Mouse (Mus musculus): ENCODE results near the gene Rin3. TPM values are rescaled to one million over a fixed set of nuclear protein-coding genes. Genes with fewer than 3 reads are reported as not detected.

Rin3 gene
- polyA plus RNA-seq, 1 experiment from 2014 or later: 2.0 TPM

DNA sequence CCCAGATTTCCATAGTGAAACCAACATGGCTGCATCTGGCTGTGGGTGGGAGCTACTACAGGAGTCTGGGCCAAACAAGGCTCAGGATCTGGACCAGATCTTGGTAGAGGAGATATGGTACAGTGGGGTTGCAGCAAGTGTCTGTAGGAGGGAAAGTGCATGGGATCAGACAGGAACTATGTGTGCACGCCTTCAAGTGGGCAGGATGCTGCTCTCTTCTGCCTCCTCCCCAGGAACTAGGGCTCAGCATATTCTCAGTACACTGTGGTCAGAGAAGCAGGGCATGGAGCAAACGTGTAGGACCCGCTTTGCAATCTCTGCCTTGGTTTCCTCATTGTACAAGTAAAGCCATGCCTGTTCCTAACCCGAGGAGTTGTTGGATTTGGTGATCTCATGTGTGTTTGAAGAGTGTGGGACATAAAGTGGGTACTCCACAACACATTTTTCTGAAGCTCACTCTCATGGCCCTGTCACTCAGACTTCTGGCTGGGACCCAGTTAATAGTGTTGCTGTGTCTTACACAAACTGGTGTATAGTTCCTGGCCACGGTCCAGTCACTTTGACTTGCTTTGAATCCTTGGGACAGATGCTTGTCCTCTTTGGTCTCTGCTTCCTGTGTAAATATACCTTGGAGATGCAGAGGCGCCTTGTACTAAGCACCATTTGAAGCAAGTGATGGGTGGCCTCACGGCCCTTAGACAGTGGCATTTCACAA is 9.8 kb downstream of the Rin3 start:
- Histone ChIP-seq H3K9ac (no peak overlapping the region), H3K4me3 (no peak overlapping the region), H3K36me3 (ENCODE audit: poor library complexity, severe bottlenecking) (no peaks in the 10 kb centered on the region), H3K4me1 (no peaks in the 10 kb centered on the region), H3K4me2 (no peak overlapping the region), H3K9me3 (replicated peaks) (no peaks in the 10 kb centered on the region), H3K27ac (no peak overlapping the region), H3K27me3 (no peaks in the 10 kb centered on the region)
- ATAC-seq: no peak
- 76% methylated on average over 7 of the region's 7 CpGs for WGBS

DNA sequence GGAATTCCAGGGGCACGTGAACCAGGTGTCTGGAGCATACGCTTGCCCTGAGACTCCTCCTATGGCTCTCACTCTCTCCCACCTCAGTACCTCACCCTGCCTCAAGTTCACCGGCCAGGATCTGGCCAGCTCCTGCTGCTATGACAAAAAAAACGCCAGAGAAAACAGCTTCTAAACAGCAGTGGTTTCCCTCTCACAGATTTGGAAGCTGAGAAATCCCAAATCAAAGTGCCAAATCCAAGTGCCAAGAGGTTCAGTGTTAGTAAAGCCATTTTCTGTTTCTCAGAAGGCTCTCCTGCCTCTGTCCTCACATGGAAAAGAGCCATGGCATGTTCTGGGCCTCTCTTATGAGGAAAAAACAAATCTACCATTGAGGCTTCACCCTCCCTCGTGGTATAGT is 11.8 kb downstream of the Rin3 start:
- whole genome bisulfite sequencing: 76% methylated on average over 5 of the region's 5 CpGs

GRCm38 (mm10) chr12:102295230-102295629 is 12.4 kb downstream of the Rin3 start:
- Histone ChIP-seq H3K36me3 (ENCODE audit: poor library complexity, severe bottlenecking) (no peaks in the 10 kb centered on the region), H3K4me2 (no peak overlapping the region), H3K4me3 (no peak overlapping the region), H3K4me1 (no peaks in the 10 kb centered on the region), H3K9me3 (replicated peaks) (no peaks in the 10 kb centered on the region), H3K9ac (no peak overlapping the region), H3K27ac (no peak overlapping the region), H3K27me3 (no peaks in the 10 kb centered on the region)
- no peak for ATAC-seq
- 80% methylated on average over 7 of the region's 7 CpGs for WGBS

More for the DNA sequence above, 11.8 kb downstream of the Rin3 start:
- Histone ChIP-seq H3K27me3 (no peaks in the 10 kb centered on the region), H3K4me2 (no peak overlapping the region), H3K9me3 (replicated peaks) (no peaks in the 10 kb centered on the region), H3K27ac (no peak overlapping the region), H3K9ac (no peak overlapping the region), H3K4me1 (no peaks in the 10 kb centered on the region), H3K4me3 (no peak overlapping the region), H3K36me3 (ENCODE audit: poor library complexity, severe bottlenecking) (no peaks in the 10 kb centered on the region)
- ATAC-seq: no peak

- no peaks in the 10 kb centered on the region for H3K27me3 ChIP-seq
- WGBS: 86% methylated on average over 8 of the region's 8 CpGs
- H3K36me3 ChIP-seq (ENCODE audit: poor library complexity, severe bottlenecking): no peaks in the 10 kb centered on the region
- no peak overlapping the region for H3K9ac ChIP-seq
- H3K9me3 ChIP-seq (replicated peaks): no peaks in the 10 kb centered on the region
- no peak overlapping the region for H3K27ac ChIP-seq
- H3K4me3 ChIP-seq: no peak overlapping the region
- ATAC-seq: no peak
- no peak overlapping the region for H3K4me2 ChIP-seq
- H3K4me1 ChIP-seq: no peaks in the 10 kb centered on the region
Observed at GRCm38 (mm10) chr12:102295662-102296061, 12.8 kb downstream of the Rin3 start.

DNA sequence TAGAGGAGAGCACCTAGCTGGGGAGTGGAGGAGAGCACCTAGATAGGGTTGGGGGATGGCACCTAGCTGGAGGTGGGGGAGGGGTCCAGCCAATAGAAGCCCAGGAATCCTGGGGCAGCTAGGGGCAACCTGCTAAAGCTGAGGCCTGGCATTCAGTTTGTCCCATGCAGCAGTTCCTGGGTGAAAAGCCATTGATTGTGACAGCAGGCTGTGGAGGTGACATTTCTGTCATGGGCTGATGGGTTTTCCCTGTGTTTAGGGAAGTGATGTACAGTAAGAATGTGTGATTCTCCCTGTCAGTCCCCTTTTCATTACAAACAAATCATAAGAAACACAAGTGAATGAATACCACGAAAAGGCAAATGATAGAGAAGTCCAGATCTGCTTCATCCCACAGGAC is 13.5 kb downstream of the Rin3 start:
- Histone ChIP-seq H3K4me1 (no peaks in the 10 kb centered on the region), H3K36me3 (ENCODE audit: poor library complexity, severe bottlenecking) (no peaks in the 10 kb centered on the region), H3K9ac (no peak overlapping the region), H3K27me3 (no peaks in the 10 kb centered on the region), H3K4me2 (no peak overlapping the region), H3K4me3 (no peak overlapping the region), H3K27ac (no peak overlapping the region), H3K9me3 (replicated peaks) (no peaks in the 10 kb centered on the region)
- WGBS: 79% methylated on average over 1 of the region's 1 CpGs
- ATAC-seq: no peak

DNA sequence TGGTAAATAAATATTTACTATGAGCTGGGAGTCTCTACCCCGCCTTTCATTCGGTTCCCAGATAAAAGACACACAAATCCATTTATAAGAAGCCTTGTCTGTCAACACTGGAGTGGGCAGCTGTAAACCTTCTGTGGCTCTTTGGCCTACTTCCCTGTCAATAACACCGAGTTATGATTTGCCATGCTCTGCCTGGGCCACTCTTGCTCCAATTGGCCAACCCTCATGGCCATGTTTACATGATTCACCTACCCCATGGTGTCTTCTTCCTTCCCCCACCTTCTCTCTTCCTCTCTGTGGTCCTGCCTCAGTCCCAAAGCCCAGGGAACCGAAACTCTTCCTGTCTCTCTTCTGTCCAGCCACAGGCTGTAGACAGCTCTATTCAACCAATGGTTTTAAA is 14.1 kb downstream of the Rin3 start:
- H3K4me3 ChIP-seq: no peak overlapping the region
- H3K27me3 ChIP-seq: no peaks in the 10 kb centered on the region
- no peaks in the 10 kb centered on the region for H3K36me3 ChIP-seq (ENCODE audit: poor library complexity, severe bottlenecking)
- no peak overlapping the region for H3K9ac ChIP-seq
- ATAC-seq: no peak
- no peak overlapping the region for H3K4me2 ChIP-seq
- 92% methylated on average over 4 of the region's 4 CpGs for WGBS
- no peaks in the 10 kb centered on the region for H3K9me3 ChIP-seq (replicated peaks)
- H3K4me1 ChIP-seq: no peaks in the 10 kb centered on the region
- no peak overlapping the region for H3K27ac ChIP-seq

DNA sequence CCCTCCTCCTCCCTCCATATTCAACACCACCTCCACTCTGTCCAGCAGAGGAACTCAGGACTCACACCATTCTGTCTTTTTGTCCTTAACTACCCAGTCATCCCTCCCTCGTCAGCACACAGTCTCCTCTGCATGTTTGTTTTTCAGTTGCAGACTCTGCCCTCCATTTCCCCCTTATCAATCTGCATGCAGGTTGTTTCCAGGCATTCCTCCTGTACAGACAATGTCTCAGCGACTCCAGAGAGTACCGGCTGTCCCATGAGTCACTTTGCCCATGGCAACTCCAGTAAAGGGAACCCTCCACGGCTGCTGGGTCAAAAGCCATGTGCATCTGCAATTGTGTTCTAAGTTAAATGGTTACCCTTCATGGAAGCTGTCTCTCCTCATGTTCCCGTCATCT is 16.4 kb downstream of the Rin3 start:
- H3K9me3 ChIP-seq (replicated peaks): no peaks in the 10 kb centered on the region
- ATAC-seq: no peak
- H3K4me3 ChIP-seq: no peak overlapping the region
- H3K9ac ChIP-seq: no peak overlapping the region
- no peaks in the 10 kb centered on the region for H3K27me3 ChIP-seq
- no peak overlapping the region for H3K27ac ChIP-seq
- peaks cover 11% of the 10 kb centered on the region for H3K4me1 ChIP-seq
- H3K4me2 ChIP-seq: no peak overlapping the region
- no peaks in the 10 kb centered on the region for H3K36me3 ChIP-seq (ENCODE audit: poor library complexity, severe bottlenecking)
- 71% methylated on average over 5 of the region's 5 CpGs for WGBS

DNA sequence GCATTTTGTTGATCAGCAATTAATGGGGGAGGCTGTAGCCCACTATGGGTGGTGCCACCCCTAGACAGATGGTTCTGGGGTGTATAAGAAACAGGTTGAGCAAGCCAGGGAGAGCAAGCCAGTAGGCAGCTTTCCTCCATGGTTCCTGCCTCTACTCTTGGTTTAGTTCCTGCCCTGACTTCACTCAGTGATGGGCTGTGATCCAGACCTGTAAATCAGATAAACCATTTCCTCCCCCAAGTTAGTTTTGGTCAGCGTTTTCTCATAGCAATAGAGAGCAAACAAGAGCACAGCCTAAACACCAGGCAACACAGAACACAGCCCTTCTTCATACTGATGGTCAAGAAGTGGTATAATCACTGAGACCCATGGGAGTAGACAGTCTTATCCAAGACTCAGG is 18.7 kb downstream of the Rin3 start:
- no peak for ATAC-seq
- peaks cover 19% of the 10 kb centered on the region for H3K4me1 ChIP-seq
- no peaks in the 10 kb centered on the region for H3K9me3 ChIP-seq (replicated peaks)
- H3K27me3 ChIP-seq: no peaks in the 10 kb centered on the region
- no peak overlapping the region for H3K4me2 ChIP-seq
- H3K36me3 ChIP-seq (ENCODE audit: poor library complexity, severe bottlenecking): no peaks in the 10 kb centered on the region
- H3K4me3 ChIP-seq: no peak overlapping the region
- H3K9ac ChIP-seq: no peak overlapping the region
- no peak overlapping the region for H3K27ac ChIP-seq
- WGBS: 77% methylated on average over 1 of the region's 1 CpGs

DNA sequence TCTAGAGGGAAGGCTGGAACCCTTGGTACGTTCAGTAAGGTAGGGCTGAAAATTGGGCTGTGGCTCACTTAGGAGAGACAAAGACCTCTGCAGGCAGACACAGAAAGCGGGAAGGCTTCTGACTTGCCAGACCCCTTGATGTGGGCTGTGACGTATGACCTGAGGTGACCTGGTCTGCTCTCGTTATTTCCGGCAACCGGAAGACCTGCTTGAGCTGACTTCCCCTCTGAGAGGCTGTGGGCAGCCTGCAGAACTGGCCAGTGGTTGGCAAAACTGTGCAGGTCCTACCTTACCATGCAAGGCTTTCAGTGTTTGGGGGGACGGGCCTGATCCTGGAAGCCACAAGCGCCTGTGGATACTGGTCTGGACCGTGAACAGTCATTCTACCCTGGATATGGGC is 19.5 kb downstream of the Rin3 start:
- Histone ChIP-seq H3K4me3 (no peak overlapping the region), H3K4me1 (peaks cover 19% of the 10 kb centered on the region), H3K9me3 (replicated peaks) (no peaks in the 10 kb centered on the region), H3K4me2 (no peak overlapping the region), H3K27me3 (no peaks in the 10 kb centered on the region), H3K36me3 (ENCODE audit: poor library complexity, severe bottlenecking) (no peaks in the 10 kb centered on the region), H3K9ac (no peak overlapping the region), H3K27ac (no peak overlapping the region)
- no peak for ATAC-seq
- 84% methylated on average over 9 of the region's 9 CpGs for WGBS

DNA sequence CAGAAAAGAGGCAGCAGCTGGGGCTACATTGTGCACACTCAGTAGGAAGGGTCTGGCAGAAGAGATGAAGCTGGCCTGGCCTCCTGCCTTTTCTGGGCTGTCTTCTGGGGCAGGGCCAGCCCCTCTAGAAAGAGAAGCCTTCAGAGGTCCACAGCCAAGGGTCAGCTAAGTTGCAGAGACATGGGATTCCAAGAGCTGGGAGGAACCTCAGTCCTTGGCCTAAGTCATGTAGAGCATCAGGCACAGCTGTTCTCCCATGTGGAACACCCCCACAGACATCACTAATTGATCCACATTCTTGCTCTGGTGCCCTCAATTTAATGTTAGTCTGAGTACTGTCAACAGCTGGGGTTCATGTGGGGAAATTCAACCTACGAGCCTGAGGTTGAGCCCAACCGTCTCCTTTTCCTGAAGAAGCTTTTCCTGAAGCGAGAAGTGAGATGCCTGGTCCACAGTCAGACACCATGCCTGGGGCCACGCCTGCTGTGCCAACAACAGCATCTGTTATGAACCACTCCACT is 20.0 kb downstream of the Rin3 start:
- no peak overlapping the region for H3K27ac ChIP-seq
- no peak overlapping the region for H3K4me3 ChIP-seq
- no peak overlapping the region for H3K9ac ChIP-seq
- ATAC-seq: no peak
- H3K36me3 ChIP-seq (ENCODE audit: poor library complexity, severe bottlenecking): no peaks in the 10 kb centered on the region
- 75% methylated on average over 4 of the region's 4 CpGs for WGBS
- no peaks in the 10 kb centered on the region for H3K9me3 ChIP-seq (replicated peaks)
- peaks cover 23% of the 10 kb centered on the region for H3K4me1 ChIP-seq
- H3K27me3 ChIP-seq: no peaks in the 10 kb centered on the region
- no peak overlapping the region for H3K4me2 ChIP-seq

- no peak overlapping the region for H3K27ac ChIP-seq
- H3K4me3 ChIP-seq: no peak overlapping the region
- H3K27me3 ChIP-seq: no peaks in the 10 kb centered on the region
- H3K36me3 ChIP-seq (ENCODE audit: poor library complexity, severe bottlenecking): no peaks in the 10 kb centered on the region
- H3K9ac ChIP-seq: no peak overlapping the region
- H3K4me1 ChIP-seq: peaks cover 33% of the 10 kb centered on the region
- H3K9me3 ChIP-seq (replicated peaks): no peaks in the 10 kb centered on the region
- no peak overlapping the region for H3K4me2 ChIP-seq
- ATAC-seq: no peak
- WGBS: 64% methylated on average over 7 of the region's 7 CpGs
Observed at GRCm38 (mm10) chr12:102303867-102304266, 21.0 kb downstream of the Rin3 start.

GRCm38 (mm10) chr12:102305069-102305836 is 22.4 kb downstream of the Rin3 start:
- H3K27ac ChIP-seq: no peak overlapping the region
- H3K27me3 ChIP-seq: no peaks in the 10 kb centered on the region
- no peaks in the 10 kb centered on the region for H3K9me3 ChIP-seq (replicated peaks)
- H3K4me2 ChIP-seq: no peak overlapping the region
- H3K36me3 ChIP-seq (ENCODE audit: poor library complexity, severe bottlenecking): no peaks in the 10 kb centered on the region
- no peak overlapping the region for H3K4me3 ChIP-seq
- no peak overlapping the region for H3K9ac ChIP-seq
- WGBS: 69% methylated on average over 10 of the region's 10 CpGs
- H3K4me1 ChIP-seq: peaks cover 35% of the 10 kb centered on the region
- no peak for ATAC-seq

All from forebrain, embryonic 13.5 days (tissue).